Mouse (Mus musculus): Measurements from ENCODE around the gene Fancg.

Fancg gene

GRCm38 (mm10) chr4:43033481-43033880 lies 23.2 kb upstream of the Fancg start:
- DNase-seq (ENCODE audit: inconsistent ontology term) = no peak

GRCm38 (mm10) chr4:43032501-43032900 lies 22.2 kb upstream of the Fancg start:
- no peak for DNase-seq (ENCODE audit: inconsistent ontology term)

- DNase-seq (ENCODE audit: inconsistent ontology term) = peak; percentile 94
These were observed 21.1 kb upstream of the Fancg start, which contains the start of gene Stoml2 for GRCm38 (mm10) chr4:43031237-43031995. Gene Stoml2 (minus strand): TSS chr4:43031710.

GRCm38 (mm10) chr4:43030780-43031230 lies 20.5 kb upstream of the Fancg start:
- DNase-seq (ENCODE audit: inconsistent ontology term) = no peak

- DNase-seq (ENCODE audit: inconsistent ontology term) = no peak
These were observed 20.0 kb upstream of the Fancg start for GRCm38 (mm10) chr4:43030352-43030751.

- no peak for DNase-seq (ENCODE audit: inconsistent ontology term)
These were observed 19.4 kb upstream of the Fancg start for GRCm38 (mm10) chr4:43029749-43030148.

- DNase-seq (ENCODE audit: inconsistent ontology term) = no peak
These were observed 18.8 kb upstream of the Fancg start for GRCm38 (mm10) chr4:43029121-43029520.

- peak; percentile 98 for DNase-seq (ENCODE audit: inconsistent ontology term)
These were observed 15.0 kb upstream of the Fancg start, which contains the start of gene Pigo for GRCm38 (mm10) chr4:43025084-43025960. Gene Pigo (minus strand): TSS chr4:43025819.

GRCm38 (mm10) chr4:43024673-43025072 lies 14.4 kb upstream of the Fancg start:
- DNase-seq (ENCODE audit: inconsistent ontology term) = no peak

GRCm38 (mm10) chr4:43021341-43021740 lies 11.0 kb upstream of the Fancg start:
- no peak for DNase-seq (ENCODE audit: inconsistent ontology term)

- DNase-seq (ENCODE audit: inconsistent ontology term) = no peak
These were observed 10.6 kb upstream of the Fancg start for GRCm38 (mm10) chr4:43020876-43021275.

GRCm38 (mm10) chr4:43019641-43020465 lies 9.5 kb upstream of the Fancg start:
- DNase-seq (ENCODE audit: inconsistent ontology term) = no peak

- no peak for DNase-seq (ENCODE audit: inconsistent ontology term)
These were observed 8.9 kb upstream of the Fancg start for GRCm38 (mm10) chr4:43019176-43019575.

GRCm38 (mm10) chr4:43018156-43018555 lies 7.8 kb upstream of the Fancg start:
- no peak for DNase-seq (ENCODE audit: inconsistent ontology term)

GRCm38 (mm10) chr4:43012091-43012490 lies 1.8 kb upstream of the Fancg start:
- DNase-seq (ENCODE audit: inconsistent ontology term) = peak; percentile 40

- DNase-seq (ENCODE audit: inconsistent ontology term) = peak; percentile 59
These were observed 4.5 kb downstream of the Fancg start for GRCm38 (mm10) chr4:43005765-43006164.

- DNase-seq (ENCODE audit: inconsistent ontology term) = no peak
These were observed 5.4 kb downstream of the Fancg start for GRCm38 (mm10) chr4:43004951-43005350.

- no peak for DNase-seq (ENCODE audit: inconsistent ontology term)
These were observed 7.4 kb downstream of the Fancg start for GRCm38 (mm10) chr4:43002756-43003439.

GRCm38 (mm10) chr4:43001272-43001671 lies 9.0 kb downstream of the Fancg start:
- DNase-seq (ENCODE audit: inconsistent ontology term) = no peak

GRCm38 (mm10) chr4:43000141-43000986 lies 9.9 kb downstream of the Fancg start, which contains the start of gene Vcp:
Gene Vcp (minus strand): TSS chr4:43000507.
- peak; percentile 99 for DNase-seq (ENCODE audit: inconsistent ontology term)
